Mouse (Mus musculus): ENCODE measurements at regions not wholly inside any gene's neighbourhood (a gene's known extent, or its start where the extent isn't known, plus 50 kb on each side); places are given as distances from the start of the nearest gene placed in this dataset.

DNA sequence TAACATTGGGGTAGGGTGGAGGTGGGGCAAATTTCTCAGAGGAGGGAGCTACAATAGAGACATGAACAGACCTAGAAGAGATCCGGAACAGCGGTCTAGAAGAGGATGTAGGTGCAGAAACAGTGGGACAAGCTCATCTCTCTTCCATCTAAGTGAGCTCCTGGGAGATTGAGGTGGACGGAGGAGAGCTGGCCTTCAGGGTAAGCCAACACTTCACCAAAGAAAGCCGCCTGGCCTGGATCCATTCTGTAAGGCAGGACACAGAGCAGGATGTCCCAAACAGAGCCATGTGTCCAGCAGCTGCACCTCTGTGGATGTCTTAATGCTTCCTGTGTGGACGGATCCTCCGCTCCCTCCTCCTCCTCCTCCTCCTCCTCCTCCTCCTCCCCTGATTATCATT is 173.0 kb downstream of the Rab11fip4 start:
- in situ Hi-C loops (cut with MboI, MseI): no loop called here

DNA sequence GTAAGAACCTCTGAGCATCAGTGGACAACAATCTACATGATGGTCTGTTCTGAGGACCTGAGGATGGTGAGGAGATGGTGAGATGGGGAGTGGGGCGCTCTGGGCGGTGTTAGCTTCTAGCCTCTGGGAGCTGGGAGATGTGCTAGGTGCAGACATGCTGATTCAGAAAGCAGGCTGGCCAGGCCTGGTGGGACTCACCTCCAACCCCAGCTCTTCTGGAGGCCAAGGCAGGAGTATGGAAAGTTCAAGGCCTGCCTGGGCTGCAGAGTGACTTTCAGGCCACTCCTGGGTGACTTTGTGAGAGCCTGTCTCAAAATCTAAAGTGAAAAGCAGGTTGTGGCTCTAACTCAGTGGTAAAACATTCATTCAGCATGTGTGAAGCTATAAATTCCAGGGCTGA is 171.6 kb downstream of the Rab11fip4 start:
- in situ Hi-C loops (cut with MboI, MseI): no loop called here

DNA sequence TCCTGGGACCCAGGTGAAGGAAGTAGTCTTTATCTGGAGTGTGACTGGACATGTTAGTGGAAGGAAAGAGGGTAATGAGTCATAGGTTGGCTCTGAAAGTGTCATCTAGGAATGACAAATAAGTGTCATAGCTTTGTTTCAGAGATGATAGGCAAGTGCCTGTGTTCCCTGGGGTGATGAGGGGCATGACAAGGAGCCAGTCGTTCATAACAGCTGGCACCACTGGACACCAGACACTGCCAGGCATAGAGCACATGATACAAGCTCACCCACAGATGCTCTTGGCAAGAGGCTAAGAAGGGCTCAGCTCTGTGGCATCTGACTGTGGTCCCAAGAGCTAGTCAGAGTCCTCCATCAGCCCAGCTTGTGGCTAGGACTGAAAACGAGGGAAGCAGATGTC is 171.0 kb downstream of the Rab11fip4 start:
- in situ Hi-C loops (cut with MboI, MseI): no loop called here

DNA sequence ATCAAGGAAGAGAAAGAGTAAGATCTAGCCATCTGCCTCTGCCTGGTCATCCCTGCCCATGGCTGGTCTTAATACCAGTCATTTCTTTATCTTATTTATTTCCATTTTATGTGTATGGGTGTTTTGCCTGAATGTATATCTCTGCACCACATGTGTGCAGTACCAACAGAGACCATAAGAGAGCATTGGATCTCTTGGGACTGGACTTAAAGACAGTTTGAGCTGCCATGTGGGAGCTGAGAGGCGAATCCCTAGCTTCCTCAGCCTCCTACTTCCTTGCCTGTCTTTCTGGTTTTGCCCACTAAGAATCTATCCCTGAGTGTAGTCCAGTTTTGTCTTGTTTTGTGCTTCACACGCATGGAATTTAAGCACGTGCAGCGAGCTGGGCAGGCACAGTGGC is 169.5 kb downstream of the Rab11fip4 start:
- in situ Hi-C loops (cut with MboI, MseI): no loop called here

DNA sequence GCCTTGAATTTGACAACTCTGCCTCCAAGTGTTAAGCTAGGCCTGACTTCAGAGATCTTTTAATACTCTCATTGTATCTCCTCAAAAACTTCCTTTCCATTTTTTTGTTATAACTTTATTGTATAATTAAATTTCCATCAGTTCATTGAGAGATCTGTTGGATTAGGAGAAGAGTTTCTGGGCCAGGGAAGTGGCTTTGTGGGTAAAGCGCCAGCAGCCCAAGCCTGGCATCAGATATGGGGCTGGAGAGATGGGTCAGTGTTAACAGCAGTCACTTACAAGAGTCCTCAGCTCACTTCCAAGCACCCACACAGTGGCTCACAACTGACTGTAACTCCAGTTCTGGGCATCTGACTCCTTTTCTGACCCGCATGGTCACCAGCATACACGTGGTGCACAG is 167.3 kb downstream of the Rab11fip4 start:
- in situ Hi-C loops (cut with MboI, MseI): no loop called here

DNA sequence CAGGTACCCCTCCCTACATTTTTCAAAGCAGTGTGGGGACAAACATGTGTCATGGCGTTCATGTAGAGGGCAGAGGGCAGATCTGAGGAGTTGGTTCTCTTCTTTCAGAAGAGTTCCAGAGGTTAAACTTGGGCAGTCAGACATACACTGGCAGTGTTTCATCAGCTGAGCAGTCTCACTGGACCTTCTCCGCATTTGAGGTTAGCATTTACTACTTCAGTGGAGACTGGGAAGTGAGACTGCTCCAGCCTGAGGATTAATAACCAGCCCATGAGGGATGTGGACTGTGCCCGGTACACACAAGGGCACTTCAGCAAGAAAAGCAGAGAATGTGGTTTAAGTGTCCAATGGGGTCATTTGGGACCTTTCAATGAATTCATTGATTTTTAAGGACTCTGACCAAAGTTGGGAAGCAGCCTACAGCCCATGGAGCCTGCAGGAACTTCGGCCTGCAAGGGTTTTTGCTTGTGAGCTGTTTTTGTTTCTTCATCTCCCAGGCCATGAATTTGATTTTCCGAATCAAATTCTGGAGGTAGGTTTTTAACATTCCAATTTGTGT is 166.6 kb downstream of the Rab11fip4 start:
- in situ Hi-C loops (cut with MboI, MseI): no loop called here

DNA sequence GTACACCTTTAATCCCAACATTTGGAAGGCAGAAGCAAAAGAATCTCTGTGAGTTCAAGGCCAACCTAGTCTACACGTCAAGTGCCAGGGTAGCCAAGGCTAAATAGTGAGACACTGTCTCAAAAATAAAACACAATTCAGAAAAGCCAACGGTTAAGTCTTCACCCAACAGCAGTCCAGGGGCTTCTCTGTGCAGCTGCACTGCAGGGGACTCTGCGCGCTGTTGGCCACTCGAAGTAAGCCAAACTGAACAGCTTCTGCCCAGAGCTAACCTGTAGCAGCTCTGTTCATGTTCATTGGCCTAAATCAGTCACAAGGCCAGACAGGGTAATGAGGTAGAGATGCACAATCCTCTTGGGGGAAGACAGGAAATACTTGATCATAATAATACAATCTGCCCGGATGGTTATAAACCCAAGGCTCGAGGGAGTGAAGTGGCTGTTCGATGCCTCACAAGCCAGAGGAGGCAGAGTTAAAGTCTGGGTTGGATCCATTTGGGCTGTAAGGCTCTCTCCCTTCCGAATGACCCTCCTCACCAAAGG is 165.4 kb downstream of the Rab11fip4 start:
- in situ Hi-C loops (cut with MboI, MseI): no loop called here

DNA sequence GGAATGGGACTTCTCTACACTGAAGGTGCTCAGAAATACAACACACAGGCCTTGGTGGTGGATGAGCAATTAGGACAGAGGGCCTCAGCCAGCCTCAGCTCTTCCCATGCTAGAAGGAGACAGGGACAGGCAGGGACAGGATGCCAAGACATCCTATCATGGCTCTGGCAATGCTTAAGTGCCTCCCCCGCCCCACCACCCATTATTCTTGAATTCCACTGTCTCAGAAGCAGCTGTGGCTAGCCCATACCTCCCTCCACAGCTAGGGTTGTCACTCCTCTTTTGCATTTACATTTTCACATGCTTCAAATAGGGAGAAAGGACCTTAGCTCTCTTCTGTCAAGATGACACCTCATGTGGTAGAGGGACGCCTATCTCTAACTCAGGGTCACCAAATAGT is 162.5 kb downstream of the Rab11fip4 start:
- in situ Hi-C loops (cut with MboI, MseI): no loop called here

DNA sequence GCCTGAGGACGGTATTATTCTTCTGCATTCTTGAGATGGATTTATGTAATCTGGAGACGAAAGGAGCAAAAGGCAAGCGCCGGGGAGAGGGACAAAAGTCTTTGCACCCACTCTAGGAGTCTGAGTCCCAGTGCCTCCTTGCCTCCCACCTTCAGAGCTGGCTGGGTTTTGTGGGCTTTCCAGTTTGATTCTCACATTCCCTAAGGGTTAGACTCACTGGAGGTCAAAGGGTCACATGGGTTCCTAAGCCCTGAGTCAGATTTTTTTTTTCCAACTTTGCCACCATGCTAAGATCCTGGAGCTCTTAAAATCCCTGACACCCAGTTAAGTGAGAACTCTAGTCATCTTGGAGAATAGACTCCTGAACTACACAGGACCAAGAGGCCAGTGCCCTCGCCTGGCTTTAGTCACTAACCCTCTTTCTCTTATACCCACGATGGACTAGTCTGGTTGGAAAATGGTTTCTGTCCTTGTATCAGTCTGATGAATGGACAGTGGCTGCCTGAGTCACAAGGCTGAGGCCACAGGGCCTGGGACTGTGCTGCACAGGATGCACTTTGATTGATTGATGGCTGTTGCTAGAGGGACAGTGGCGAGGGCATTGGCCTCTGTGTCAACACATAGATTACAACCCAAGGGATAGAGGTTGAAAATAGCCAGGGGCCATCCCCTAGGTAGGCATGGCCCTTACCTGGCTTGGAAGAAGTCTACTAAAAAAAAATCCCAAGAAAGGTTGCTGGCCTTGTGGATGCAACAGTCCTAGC is 161.9 kb downstream of the Rab11fip4 start:
- in situ Hi-C loops (cut with MboI, MseI): no loop called here

DNA sequence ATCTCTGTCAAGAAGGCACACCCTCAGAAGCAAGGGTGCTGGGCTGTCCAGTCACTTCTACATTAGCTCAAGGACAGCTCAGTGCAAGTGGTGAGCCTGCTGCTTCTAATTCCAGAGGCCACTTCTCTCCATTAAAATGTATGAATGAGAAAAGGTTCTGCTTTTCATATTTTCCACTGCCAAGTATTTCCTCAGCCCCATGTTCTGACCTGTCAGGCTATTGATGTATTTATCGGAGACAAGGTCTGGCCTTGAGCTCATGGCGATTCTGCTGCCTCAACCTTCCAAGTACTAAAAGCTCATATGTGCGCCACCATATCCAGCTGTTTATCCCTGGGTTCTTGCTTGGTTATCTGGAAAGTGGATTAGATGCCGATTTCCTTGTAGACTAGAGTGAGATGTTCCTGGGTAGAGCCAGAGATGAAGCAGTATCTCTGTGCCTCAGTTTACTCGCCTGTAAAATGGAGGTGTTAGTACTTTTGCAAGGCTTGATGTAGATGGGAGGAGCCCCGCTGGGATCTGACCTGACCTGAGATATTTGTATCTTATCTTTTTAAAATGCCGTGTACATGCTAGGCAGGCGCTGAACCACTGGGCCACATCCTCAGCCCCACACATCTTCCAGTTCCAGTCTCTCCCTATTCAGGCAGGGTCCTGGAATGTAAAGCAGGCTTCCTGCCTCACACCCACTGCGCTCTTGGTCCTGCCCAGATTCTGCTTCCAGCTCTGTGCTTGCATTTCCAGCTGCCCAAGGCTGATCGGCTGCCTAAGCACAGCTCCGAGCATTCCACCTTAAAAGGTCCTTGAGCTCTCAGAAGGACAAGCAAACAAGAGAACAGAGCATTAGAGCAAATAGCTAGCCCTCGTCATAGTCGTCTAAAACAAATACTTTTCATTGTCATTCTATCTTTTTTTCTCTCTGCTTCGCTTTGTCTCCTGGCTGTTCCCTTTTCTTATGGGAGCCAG is 161.0 kb downstream of the Rab11fip4 start:
- in situ Hi-C loops (cut with MboI, MseI): no loop called here

DNA sequence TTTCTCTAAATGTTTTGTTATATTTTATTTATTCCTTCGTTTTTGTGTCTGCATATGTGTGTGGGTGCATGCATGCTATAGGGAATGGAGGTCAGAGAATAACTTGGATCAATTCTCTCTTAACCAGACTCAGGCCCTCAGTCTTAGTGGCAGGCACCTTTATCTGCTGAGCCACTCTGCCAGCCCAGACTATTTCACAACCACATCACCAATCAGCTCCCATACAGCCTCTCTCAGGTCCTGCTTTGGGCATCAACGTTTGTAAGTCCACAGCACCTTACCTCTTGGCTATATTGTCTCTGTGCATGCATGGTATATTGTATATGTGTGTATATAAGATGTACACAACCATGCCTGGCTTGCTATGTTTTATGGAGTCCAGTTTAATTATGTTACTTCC is 159.9 kb downstream of the Rab11fip4 start:
- in situ Hi-C loops (cut with MboI, MseI): no loop called here

DNA sequence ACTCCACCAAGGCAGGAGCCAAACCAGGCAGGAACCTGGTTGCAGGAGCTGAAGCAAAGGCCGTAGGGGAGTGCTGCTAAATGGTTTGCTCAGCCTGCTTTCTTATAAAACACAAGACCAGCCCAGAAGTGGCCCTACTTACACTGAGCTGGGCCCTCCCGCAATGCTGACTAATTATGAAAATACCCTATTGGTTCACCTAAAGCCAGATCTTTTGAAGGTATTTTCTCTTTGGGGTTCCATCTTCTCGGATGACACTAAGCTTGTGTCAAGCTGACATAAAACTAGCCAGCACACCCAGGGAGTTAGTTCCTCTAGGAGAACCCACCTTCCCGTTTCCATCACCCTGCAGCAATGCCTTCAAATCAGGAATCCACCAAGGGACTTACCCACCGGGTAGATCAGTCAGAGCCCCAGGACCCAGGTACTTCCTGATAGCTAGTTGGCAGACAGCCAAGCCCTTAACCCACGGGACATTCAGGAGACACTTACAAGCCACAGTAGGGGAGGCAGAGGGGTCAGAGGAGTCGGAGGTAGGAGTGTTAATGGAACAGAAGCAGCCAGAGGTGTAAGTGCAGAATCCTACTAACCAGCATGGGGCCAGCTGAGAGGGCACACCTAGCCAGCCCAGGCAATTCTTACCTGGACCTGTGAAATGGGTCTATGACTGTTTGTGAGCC is 158.9 kb downstream of the Rab11fip4 start:
- in situ Hi-C loops (cut with MboI, MseI): no loop called here

DNA sequence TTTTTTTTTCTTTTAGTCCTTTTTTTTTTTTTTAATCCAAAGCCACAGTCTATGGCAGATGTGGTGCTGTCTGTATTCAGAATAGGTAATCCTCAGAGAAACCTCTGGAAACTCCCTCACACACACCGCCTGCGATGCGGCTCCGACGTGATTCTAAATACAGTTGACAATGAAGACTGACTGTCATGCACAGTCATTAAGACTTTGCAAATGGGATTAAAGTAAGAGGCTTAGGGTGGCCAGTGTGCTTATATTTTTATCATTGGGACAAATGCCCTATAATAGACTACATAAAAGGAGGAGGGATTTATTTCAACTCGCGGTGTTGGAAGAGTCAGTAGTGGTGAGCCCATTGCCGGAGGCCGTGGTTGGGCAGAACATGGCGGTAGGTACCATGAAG is 158.1 kb downstream of the Rab11fip4 start:
- in situ Hi-C loops (cut with MboI, MseI): no loop called here

DNA sequence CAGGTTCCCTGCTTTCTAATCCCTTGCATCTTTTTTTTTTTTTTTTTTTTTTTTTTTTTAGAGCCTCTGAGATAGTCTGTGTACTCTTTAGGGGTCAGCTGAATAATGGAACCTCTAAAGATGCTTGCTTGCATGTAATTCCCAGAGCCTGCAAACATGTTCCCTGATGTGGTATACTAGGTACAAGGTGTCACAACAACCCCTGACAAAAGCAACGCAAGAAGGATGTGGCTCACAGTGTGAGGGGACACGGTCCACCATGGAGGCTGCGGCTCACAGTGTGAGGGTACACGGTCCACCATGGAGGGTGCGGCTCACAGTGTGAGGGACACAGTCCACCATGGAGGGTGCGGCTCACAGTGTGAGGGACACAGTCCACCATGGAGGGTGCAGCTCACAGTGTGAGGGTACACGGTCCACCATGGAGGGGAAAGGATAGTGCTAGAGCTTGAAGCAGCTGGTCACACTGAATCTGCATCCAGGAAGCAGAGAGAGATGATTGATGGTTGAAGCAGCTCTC is 157.7 kb downstream of the Rab11fip4 start:
- in situ Hi-C loops (cut with MboI, MseI): no loop called here

DNA sequence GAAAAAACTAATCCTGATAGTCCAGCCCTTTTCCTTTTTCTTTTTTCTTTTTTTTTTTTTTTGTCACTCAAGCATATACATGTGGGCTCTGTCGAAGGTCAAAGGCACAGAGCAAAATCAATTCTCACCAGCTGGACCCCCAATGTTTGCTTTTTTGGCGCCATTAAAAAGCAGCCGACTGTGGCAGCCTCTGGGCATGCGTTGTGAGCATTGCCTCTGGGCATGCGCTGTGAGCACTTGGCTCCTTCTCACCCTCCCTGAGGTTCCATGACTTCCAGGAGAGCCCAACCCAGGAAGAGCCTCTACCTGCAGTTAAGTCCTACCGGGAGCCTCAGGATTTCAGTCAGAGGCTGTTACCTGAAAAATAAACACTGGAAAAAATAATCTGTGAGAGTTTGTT is 156.8 kb downstream of the Rab11fip4 start:
- in situ Hi-C loops (cut with MboI, MseI): no loop called here

All from regulatory T cell (primary cell).